Mouse (Mus musculus): Measurements from ENCODE around the gene Ank. TPM values are rescaled to one million over a fixed set of nuclear protein-coding genes. Genes with fewer than 3 reads are reported as not detected.
A peak's percentile ranks its signal among the peaks of the same experiment; 100 is the strongest.

Gene Ank
- polyA plus RNA-seq, 1 experiment, result not detected

DNA sequence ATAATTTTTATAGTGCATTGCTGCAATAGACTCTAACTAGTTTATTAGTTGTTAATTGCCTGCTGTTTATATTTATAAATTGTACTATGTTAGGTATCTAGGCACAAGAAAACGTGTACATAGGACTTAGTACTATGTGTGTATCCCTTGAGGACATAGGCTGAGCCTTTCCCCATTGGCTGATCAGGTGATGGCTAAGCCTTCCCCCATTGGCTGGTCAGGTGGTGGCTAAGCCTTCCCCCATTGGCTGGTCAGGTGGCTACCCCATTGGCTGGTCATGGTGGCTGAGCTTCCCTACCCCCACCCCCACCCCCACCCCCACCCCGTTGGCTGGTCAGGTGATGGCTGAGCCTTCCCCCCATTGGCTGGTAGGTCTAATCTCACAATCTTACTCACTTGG, 113.4 kb downstream of the Ank start:
- WGBS, result 92% methylated on average over 2 of the region's 2 CpGs
- no peak overlapping the region for H3K4me3 ChIP-seq (ENCODE audit: insufficient read depth, low read depth, low read length)
- H3K27ac ChIP-seq (ENCODE audit: insufficient read depth, low read depth, low read length), result no peak overlapping the region
- no peak for TF ChIP-seq CTCF (IDR thresholded peaks at IDR 0.05; ENCODE audit: insufficient read depth, low read depth, low read length)
- TF ChIP-seq POLR2A (IDR thresholded peaks at IDR 0.05; ENCODE audit: insufficient read depth, low read depth, low read length), result no peak
- peaks cover 18% of the 10 kb centered on the region for H3K4me1 ChIP-seq (ENCODE audit: control insufficient read depth, insufficient read depth, low read length)

DNA sequence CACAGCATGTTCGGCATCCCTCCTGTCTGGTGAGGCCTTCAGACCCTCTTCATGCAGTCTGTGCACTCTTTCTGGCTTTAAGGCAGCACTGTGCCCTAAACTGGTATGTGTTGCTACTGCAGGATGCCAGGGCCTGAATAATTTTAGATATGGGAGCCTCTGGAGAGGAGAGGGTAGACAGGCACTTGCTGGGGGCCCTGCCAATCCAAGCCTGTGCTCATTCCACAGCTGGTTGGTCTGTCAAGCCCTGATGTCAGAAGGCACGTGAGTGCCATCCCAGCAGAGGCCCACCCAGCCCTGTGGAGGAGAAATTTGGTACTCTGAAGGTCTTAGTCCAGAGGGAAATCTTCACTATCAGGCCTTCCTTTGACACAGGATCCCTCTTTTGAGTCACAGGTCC, 114.3 kb downstream of the Ank start:
- H3K4me3 ChIP-seq (ENCODE audit: insufficient read depth, low read depth, low read length), result no peak overlapping the region
- no peak overlapping the region for H3K27ac ChIP-seq (ENCODE audit: insufficient read depth, low read depth, low read length)
- no peak for TF ChIP-seq CTCF (IDR thresholded peaks at IDR 0.05; ENCODE audit: insufficient read depth, low read depth, low read length)
- TF ChIP-seq POLR2A (IDR thresholded peaks at IDR 0.05; ENCODE audit: insufficient read depth, low read depth, low read length), result no peak
- 43% methylated on average over 2 of the region's 2 CpGs for WGBS
- peaks cover 20% of the 10 kb centered on the region for H3K4me1 ChIP-seq (ENCODE audit: control insufficient read depth, insufficient read depth, low read length)

DNA sequence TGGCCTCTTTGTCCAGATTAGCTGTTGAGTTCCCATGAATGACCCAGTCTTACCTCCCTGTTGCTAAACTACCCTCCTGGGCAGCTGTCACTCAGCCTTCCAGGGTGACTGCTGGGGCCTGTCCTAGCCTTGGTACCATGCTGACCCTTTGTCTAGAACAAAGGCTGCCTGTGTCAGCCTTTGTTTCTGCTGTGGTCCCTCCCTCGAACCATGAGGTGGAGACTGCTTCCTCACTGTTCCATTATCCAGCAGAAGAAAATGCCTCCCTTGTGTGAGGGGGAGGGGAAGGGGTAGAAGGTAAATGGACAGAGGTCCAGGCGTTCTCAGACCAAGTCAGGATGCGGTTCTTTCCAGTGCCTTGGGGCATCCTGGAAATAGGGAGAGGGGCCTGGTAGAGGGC, 115.2 kb downstream of the Ank start:
- Histone ChIP-seq H3K4me1 (ENCODE audit: control insufficient read depth, insufficient read depth, low read length) (peaks cover 20% of the 10 kb centered on the region), H3K4me3 (ENCODE audit: insufficient read depth, low read depth, low read length) (no peak overlapping the region), H3K27ac (ENCODE audit: insufficient read depth, low read depth, low read length) (no peak overlapping the region)
- 62% methylated on average over 3 of the region's 3 CpGs for WGBS
- TF ChIP-seq POLR2A (IDR thresholded peaks at IDR 0.05; ENCODE audit: insufficient read depth, low read depth, low read length) (no peak), CTCF (IDR thresholded peaks at IDR 0.05; ENCODE audit: insufficient read depth, low read depth, low read length) (no peak)

DNA sequence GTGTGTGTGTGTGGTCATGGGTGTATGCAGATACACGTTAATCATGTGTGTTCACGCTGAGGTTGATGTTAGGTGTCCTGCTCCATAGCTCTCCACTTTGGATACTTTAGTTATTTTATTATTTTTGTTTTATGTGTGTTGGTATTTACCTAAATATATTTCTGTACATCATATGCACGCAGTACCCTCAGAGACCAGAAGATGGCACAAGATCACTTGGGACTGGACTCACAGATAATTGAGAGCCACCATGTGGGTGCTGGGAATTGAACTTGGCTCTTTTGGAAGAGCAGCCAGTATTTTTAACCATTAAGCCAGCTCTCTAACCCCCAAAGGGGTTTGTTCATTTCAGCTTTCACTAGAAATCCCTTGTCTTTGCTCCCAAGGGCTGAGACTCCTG, 116.0 kb downstream of the Ank start:
- Histone ChIP-seq H3K27ac (ENCODE audit: insufficient read depth, low read depth, low read length) (no peak overlapping the region), H3K4me3 (ENCODE audit: insufficient read depth, low read depth, low read length) (no peak overlapping the region), H3K4me1 (ENCODE audit: control insufficient read depth, insufficient read depth, low read length) (peaks cover 20% of the 10 kb centered on the region)
- TF ChIP-seq POLR2A (IDR thresholded peaks at IDR 0.05; ENCODE audit: insufficient read depth, low read depth, low read length) (no peak), CTCF (IDR thresholded peaks at IDR 0.05; ENCODE audit: insufficient read depth, low read depth, low read length) (no peak)
- 91% methylated on average over 3 of the region's 3 CpGs for WGBS

DNA sequence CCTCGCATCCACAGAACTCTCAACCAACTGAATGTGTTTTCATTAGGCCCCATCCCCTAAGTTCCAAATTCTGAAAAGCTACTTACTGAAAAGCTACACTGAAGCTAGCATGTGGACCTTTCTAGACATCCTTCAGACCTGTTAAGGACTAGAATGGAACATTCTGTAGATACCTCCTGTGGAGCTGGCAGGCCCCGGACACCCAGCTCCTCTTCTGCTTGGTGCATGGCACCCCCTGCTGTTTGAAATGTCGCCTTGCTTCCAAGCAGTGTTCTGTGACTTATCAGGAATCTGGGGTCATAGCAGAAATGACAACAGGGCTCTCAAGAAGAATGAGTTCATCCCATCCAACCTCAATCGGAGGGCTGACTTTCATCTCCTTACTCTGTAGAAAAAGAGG, 116.6 kb downstream of the Ank start:
- 62% methylated on average over 4 of the region's 4 CpGs for WGBS
- TF ChIP-seq POLR2A (IDR thresholded peaks at IDR 0.05; ENCODE audit: insufficient read depth, low read depth, low read length) (no peak), CTCF (IDR thresholded peaks at IDR 0.05; ENCODE audit: insufficient read depth, low read depth, low read length) (peak; percentile 69)
- Histone ChIP-seq H3K27ac (ENCODE audit: insufficient read depth, low read depth, low read length) (no peak overlapping the region), H3K4me1 (ENCODE audit: control insufficient read depth, insufficient read depth, low read length) (peaks cover 20% of the 10 kb centered on the region), H3K4me3 (ENCODE audit: insufficient read depth, low read depth, low read length) (no peak overlapping the region)

DNA sequence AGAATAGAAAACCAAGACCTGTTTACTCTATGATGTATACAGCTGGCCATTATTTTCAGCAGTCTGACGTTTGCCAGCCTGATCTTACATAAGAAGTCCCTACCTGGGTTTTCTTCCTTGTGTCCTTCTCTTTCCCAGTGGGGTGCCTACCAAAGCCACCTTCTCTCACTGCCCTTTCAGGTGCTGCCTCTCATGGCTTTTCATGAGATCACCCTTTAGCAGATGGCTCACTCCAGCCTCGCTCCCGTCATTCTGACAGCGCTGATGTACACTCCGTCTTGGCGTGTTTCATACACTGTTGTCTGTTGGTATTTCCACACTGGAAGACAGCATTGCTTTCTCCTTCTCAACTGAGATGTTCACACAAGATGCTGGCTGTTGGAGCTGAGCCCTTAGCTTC, 117.1 kb downstream of the Ank start:
- no peak for TF ChIP-seq POLR2A (IDR thresholded peaks at IDR 0.05; ENCODE audit: insufficient read depth, low read depth, low read length)
- no peak for TF ChIP-seq CTCF (IDR thresholded peaks at IDR 0.05; ENCODE audit: insufficient read depth, low read depth, low read length)
- no peak overlapping the region for H3K27ac ChIP-seq (ENCODE audit: insufficient read depth, low read depth, low read length)
- H3K4me1 ChIP-seq (ENCODE audit: control insufficient read depth, insufficient read depth, low read length), result peaks cover 24% of the 10 kb centered on the region
- no peak overlapping the region for H3K4me3 ChIP-seq (ENCODE audit: insufficient read depth, low read depth, low read length)
- 92% methylated on average over 6 of the region's 6 CpGs for WGBS

DNA sequence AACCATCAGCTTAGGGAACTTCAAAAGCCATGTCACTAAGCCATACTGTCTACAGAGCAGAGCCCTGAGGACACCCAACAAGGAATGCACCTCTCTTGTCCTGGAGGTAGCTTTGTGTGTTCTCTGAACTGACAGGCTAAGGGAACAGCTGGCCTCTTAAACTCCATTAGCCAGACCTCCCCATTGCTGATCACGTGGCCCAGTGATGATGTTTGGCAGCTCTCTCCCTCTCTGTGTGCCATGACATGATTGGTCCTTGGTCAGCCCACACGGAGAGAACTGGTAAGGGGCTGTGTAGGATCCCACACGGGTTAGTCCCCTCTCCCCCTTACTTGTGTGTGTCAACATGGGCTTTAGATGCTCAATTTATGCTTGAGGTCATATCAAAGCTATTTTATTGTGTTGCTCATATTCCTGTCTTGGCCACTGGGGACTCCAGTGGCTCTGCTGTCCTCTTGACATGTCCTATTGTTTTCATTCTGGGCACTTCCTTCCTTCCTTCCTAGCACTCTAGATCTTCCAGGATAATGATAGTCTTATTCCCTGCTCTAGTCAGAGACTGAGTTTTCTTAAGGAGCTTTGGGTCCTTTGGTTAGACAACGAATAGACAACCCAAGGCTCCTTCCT, 119.1 kb downstream of the Ank start:
- 56% methylated on average over 4 of the region's 4 CpGs for WGBS
- no peak overlapping the region for H3K4me3 ChIP-seq (ENCODE audit: insufficient read depth, low read depth, low read length)
- H3K4me1 ChIP-seq (ENCODE audit: control insufficient read depth, insufficient read depth, low read length), result peaks cover 21% of the 10 kb centered on the region
- TF ChIP-seq CTCF (IDR thresholded peaks at IDR 0.05; ENCODE audit: insufficient read depth, low read depth, low read length) (no peak), POLR2A (IDR thresholded peaks at IDR 0.05; ENCODE audit: insufficient read depth, low read depth, low read length) (no peak)
- no peak overlapping the region for H3K27ac ChIP-seq (ENCODE audit: insufficient read depth, low read depth, low read length)

DNA sequence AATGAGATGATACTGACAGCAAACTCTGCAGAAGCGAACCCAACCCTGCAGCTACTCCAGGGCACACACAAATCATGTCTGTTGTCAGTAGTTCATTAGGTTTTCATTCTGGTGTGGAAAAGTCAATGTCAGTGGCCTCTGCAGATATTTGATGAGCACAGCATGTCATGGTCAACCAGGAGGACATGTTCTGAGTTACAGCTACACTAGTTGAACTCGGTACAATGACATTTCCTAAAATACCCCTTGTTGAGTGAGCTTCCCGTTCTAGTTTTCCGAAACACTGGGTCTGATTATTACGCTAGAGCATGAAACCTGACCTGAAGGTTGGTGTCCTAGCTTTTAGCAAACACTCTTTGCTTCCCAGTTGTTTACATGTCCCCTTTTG, 119.6 kb downstream of the Ank start:
- peaks cover 16% of the 10 kb centered on the region for H3K4me1 ChIP-seq (ENCODE audit: control insufficient read depth, insufficient read depth, low read length)

DNA sequence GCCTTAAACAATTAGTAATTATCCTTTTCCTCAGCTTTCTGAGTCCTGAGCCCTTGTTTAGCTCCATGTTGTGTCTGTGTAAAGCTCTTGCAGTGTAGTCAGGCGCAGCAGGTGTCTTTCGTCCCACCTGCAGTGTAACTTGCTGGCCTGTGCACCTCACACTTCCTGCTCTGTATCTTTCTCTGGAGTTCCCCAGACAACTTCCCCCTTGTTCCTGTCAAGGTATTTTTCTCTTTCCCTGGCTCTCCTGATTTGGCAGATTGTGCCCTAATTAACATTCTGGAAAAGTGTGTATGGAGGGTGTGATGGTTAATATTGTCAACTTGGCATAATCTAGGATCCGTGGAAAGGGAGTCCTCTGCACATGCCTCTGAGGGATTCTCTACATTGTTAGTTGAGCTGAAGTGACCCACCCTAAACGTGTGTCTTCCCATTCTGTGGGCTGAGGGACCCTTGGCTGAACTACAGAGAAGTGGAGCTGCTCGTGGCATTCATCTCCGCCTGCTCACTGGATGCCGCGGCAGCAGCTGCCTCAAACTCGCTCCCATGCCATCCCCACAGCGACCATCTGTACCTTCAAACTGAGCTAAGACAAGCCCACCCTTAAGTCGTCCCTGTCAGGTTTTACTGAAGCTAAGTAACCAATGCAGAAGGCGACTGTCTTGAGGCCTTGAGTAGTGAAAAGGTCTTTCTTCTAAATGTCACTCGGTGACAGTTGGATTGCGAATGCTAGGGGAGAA, 121.8 kb downstream of the Ank start:
- peaks cover 18% of the 10 kb centered on the region for H3K4me1 ChIP-seq (ENCODE audit: control insufficient read depth, insufficient read depth, low read length)
- whole genome bisulfite sequencing, result 50% methylated on average over 14 of the region's 14 CpGs
- TF ChIP-seq CTCF (IDR thresholded peaks at IDR 0.05; ENCODE audit: insufficient read depth, low read depth, low read length), result no peak
- TF ChIP-seq POLR2A (IDR thresholded peaks at IDR 0.05; ENCODE audit: insufficient read depth, low read depth, low read length), result no peak
- H3K4me3 ChIP-seq (ENCODE audit: insufficient read depth, low read depth, low read length), result no peak overlapping the region
- H3K27ac ChIP-seq (ENCODE audit: insufficient read depth, low read depth, low read length), result no peak overlapping the region

More for the DNA sequence above, 119.6 kb downstream of the Ank start:
- Histone ChIP-seq H3K4me3 (ENCODE audit: insufficient read depth, low read depth, low read length) (no peak overlapping the region), H3K27ac (ENCODE audit: insufficient read depth, low read depth, low read length) (no peak overlapping the region)
- WGBS, result 84% methylated on average over 5 of the region's 5 CpGs
- TF ChIP-seq CTCF (IDR thresholded peaks at IDR 0.05; ENCODE audit: insufficient read depth, low read depth, low read length) (no peak), POLR2A (IDR thresholded peaks at IDR 0.05; ENCODE audit: insufficient read depth, low read depth, low read length) (no peak)

Data from olfactory bulb, adult 2 months (tissue).